Mouse (Mus musculus): ENCODE measurements around the gene Cx3cl1. TPM values are rescaled to one million over a fixed set of nuclear protein-coding genes. Genes with fewer than 3 reads are reported as not detected.

Cx3cl1 gene
- polyA plus RNA-seq, 1 experiment from 2014 or later, result 14.2 TPM

- Histone ChIP-seq H3K4me3 (replicated peaks) (no peak overlapping the region), H3K27ac (no peak overlapping the region), H3K36me3 (no peaks in the 10 kb centered on the region), H3K9ac (replicated peaks) (no peak overlapping the region), H3K9me3 (no peaks in the 10 kb centered on the region), H3K4me2 (replicated peaks) (no peak overlapping the region), H3K4me1 (replicated peaks) (peaks cover 15% of the 10 kb centered on the region), H3K27me3 (no peaks in the 10 kb centered on the region)
- ATAC-seq, result no peak
- 86% methylated on average over 6 of the region's 6 CpGs for WGBS
Measured at GRCm38 (mm10) chr8:94808372-94808771, 36.6 kb downstream of the Cx3cl1 start.

GRCm38 (mm10) chr8:94810153-94810552, 38.3 kb downstream of the Cx3cl1 start, which contains the start of gene Ccl17:
TSS of gene Ccl17 (plus strand) at chr8:94810453.
- Histone ChIP-seq H3K4me2 (replicated peaks) (no peak within 1 kb of the TSS), H3K36me3 (no peaks in the 10 kb centered on the region), H3K9ac (replicated peaks) (0 out of 2 replicates have a peak within 1 kb of the TSS, but pooled peaks have one; percentile 7), H3K9me3 (no peaks in the 10 kb centered on the region), H3K4me3 (replicated peaks) (no peak within 1 kb of the TSS), H3K27me3 (no peaks in the 10 kb centered on the region), H3K4me1 (replicated peaks) (peaks cover 15% of the 10 kb centered on the region), H3K27ac (no peak within 1 kb of the TSS)
- 80% methylated on average over 3 of the region's 3 CpGs for WGBS
- no peak for ATAC-seq

- Histone ChIP-seq H3K4me1 (replicated peaks) (peaks cover 15% of the 10 kb centered on the region), H3K9ac (replicated peaks) (0 out of 2 replicates have a peak overlapping the region, but pooled peaks have one; percentile 7), H3K27ac (no peak overlapping the region), H3K4me2 (replicated peaks) (no peak overlapping the region), H3K4me3 (replicated peaks) (no peak overlapping the region), H3K36me3 (no peaks in the 10 kb centered on the region), H3K27me3 (no peaks in the 10 kb centered on the region), H3K9me3 (no peaks in the 10 kb centered on the region)
- 83% methylated on average over 5 of the region's 5 CpGs for WGBS
- ATAC-seq, result no peak
Measured at GRCm38 (mm10) chr8:94810855-94811254, 39.0 kb downstream of the Cx3cl1 start.

GRCm38 (mm10) chr8:94811654-94812053, 39.8 kb downstream of the Cx3cl1 start:
- Histone ChIP-seq H3K9ac (replicated peaks) (no peak overlapping the region), H3K9me3 (no peaks in the 10 kb centered on the region), H3K36me3 (no peaks in the 10 kb centered on the region), H3K27me3 (no peaks in the 10 kb centered on the region), H3K4me1 (replicated peaks) (peaks cover 12% of the 10 kb centered on the region), H3K4me2 (replicated peaks) (no peak overlapping the region), H3K4me3 (replicated peaks) (no peak overlapping the region), H3K27ac (no peak overlapping the region)
- no peak for ATAC-seq
- WGBS, result 83% methylated on average over 6 of the region's 6 CpGs

GRCm38 (mm10) chr8:94812645-94813098, 40.9 kb downstream of the Cx3cl1 start:
- Histone ChIP-seq H3K27me3 (no peaks in the 10 kb centered on the region), H3K36me3 (no peaks in the 10 kb centered on the region), H3K4me2 (replicated peaks) (peak overlapping the region; percentile 44), H3K4me3 (replicated peaks) (peak overlapping the region; percentile 26), H3K4me1 (replicated peaks) (peaks cover 6% of the 10 kb centered on the region), H3K27ac (peak overlapping the region; percentile 71), H3K9me3 (no peaks in the 10 kb centered on the region), H3K9ac (replicated peaks) (peak overlapping the region; percentile 44)
- 25% methylated on average over 6 of the region's 6 CpGs for WGBS
- ATAC-seq, result peak; percentile 82

GRCm38 (mm10) chr8:94814556-94814955, 42.7 kb downstream of the Cx3cl1 start:
- Histone ChIP-seq H3K9me3 (no peaks in the 10 kb centered on the region), H3K27ac (no peak overlapping the region), H3K27me3 (no peaks in the 10 kb centered on the region), H3K4me1 (replicated peaks) (peaks cover 6% of the 10 kb centered on the region), H3K4me3 (replicated peaks) (no peak overlapping the region), H3K9ac (replicated peaks) (no peak overlapping the region), H3K36me3 (0 out of 2 replicates have a peak, but pooled peaks cover 3% of the 10 kb centered on the region), H3K4me2 (replicated peaks) (no peak overlapping the region)
- ATAC-seq, result no peak
- WGBS, result 0% methylated on average over 1 of the region's 1 CpGs

GRCm38 (mm10) chr8:94817933-94818332, 46.1 kb downstream of the Cx3cl1 start:
- ATAC-seq, result no peak
- Histone ChIP-seq H3K4me1 (replicated peaks) (no peaks in the 10 kb centered on the region), H3K9ac (replicated peaks) (no peak overlapping the region), H3K27me3 (no peaks in the 10 kb centered on the region), H3K36me3 (peaks cover 27% of the 10 kb centered on the region), H3K4me3 (replicated peaks) (no peak overlapping the region), H3K4me2 (replicated peaks) (no peak overlapping the region), H3K27ac (no peak overlapping the region), H3K9me3 (no peaks in the 10 kb centered on the region)
- 93% methylated on average over 11 of the region's 11 CpGs for WGBS

GRCm38 (mm10) chr8:94819671-94820179, 47.9 kb downstream of the Cx3cl1 start:
- Histone ChIP-seq H3K4me2 (replicated peaks) (no peak overlapping the region), H3K4me1 (replicated peaks) (no peaks in the 10 kb centered on the region), H3K9ac (replicated peaks) (no peak overlapping the region), H3K27ac (no peak overlapping the region), H3K27me3 (no peaks in the 10 kb centered on the region), H3K4me3 (replicated peaks) (no peak overlapping the region), H3K9me3 (no peaks in the 10 kb centered on the region), H3K36me3 (peaks cover 45% of the 10 kb centered on the region)
- WGBS, result 87% methylated on average over 6 of the region's 6 CpGs
- ATAC-seq, result no peak

- Histone ChIP-seq H3K4me2 (replicated peaks) (no peak overlapping the region), H3K4me1 (replicated peaks) (no peaks in the 10 kb centered on the region), H3K27ac (no peak overlapping the region), H3K36me3 (peaks cover 52% of the 10 kb centered on the region), H3K27me3 (no peaks in the 10 kb centered on the region), H3K9ac (replicated peaks) (no peak overlapping the region), H3K4me3 (replicated peaks) (no peak overlapping the region), H3K9me3 (no peaks in the 10 kb centered on the region)
- 85% methylated on average over 7 of the region's 7 CpGs for WGBS
- no peak for ATAC-seq
Measured at GRCm38 (mm10) chr8:94820553-94820952, 48.7 kb downstream of the Cx3cl1 start.

GRCm38 (mm10) chr8:94821381-94821780, 49.6 kb downstream of the Cx3cl1 start:
- ATAC-seq, result no peak
- Histone ChIP-seq H3K9me3 (no peaks in the 10 kb centered on the region), H3K36me3 (peaks cover 60% of the 10 kb centered on the region), H3K27me3 (no peaks in the 10 kb centered on the region), H3K9ac (replicated peaks) (no peak overlapping the region), H3K4me2 (replicated peaks) (no peak overlapping the region), H3K27ac (no peak overlapping the region), H3K4me1 (replicated peaks) (no peaks in the 10 kb centered on the region), H3K4me3 (replicated peaks) (no peak overlapping the region)
- 88% methylated on average over 2 of the region's 2 CpGs for WGBS

- no peaks in the 10 kb centered on the region for H3K27me3 ChIP-seq
- peaks cover 73% of the 10 kb centered on the region for H3K36me3 ChIP-seq
- no peak overlapping the region for H3K4me2 ChIP-seq (replicated peaks)
- WGBS, result 81% methylated on average over 23 of the region's 23 CpGs
- ATAC-seq, result peak; percentile 67
- no peaks in the 10 kb centered on the region for H3K4me1 ChIP-seq (replicated peaks)
- no peak overlapping the region for H3K27ac ChIP-seq
- no peak overlapping the region for H3K4me3 ChIP-seq (replicated peaks)
- H3K9me3 ChIP-seq, result no peaks in the 10 kb centered on the region
- H3K9ac ChIP-seq (replicated peaks), result no peak overlapping the region
Measured at GRCm38 (mm10) chr8:94822637-94823560, 51.1 kb downstream of the Cx3cl1 start.

GRCm38 (mm10) chr8:94825170-94825569, 53.4 kb downstream of the Cx3cl1 start:
- Histone ChIP-seq H3K27ac (no peak overlapping the region), H3K27me3 (no peaks in the 10 kb centered on the region), H3K4me3 (replicated peaks) (no peak overlapping the region), H3K4me1 (replicated peaks) (no peaks in the 10 kb centered on the region), H3K36me3 (peaks cover 88% of the 10 kb centered on the region), H3K4me2 (replicated peaks) (no peak overlapping the region), H3K9me3 (no peaks in the 10 kb centered on the region), H3K9ac (replicated peaks) (no peak overlapping the region)
- no peak for ATAC-seq
- 81% methylated on average over 6 of the region's 6 CpGs for WGBS
